Mouse (Mus musculus): ENCODE measurements around the gene Xiap. TPM values are rescaled to one million over a fixed set of nuclear protein-coding genes. Genes with fewer than 3 reads are reported as not detected.
"Not testable (repeated sequence)": the region's sequence is repeated elsewhere in the genome, so short reads cannot be mapped to it uniquely, and the experiment has no call there.

Xiap gene
- polyA plus RNA-seq (2015; fragmentation: Nextera tagmentation; extraction: Ambion mirVana), result 10.4 and 11.9 TPM in 2 replicates

- Histone ChIP-seq H3K4me1 (replicated peaks) (no peaks in the 10 kb centered on the region), H3K9ac (replicated peaks) (no peak within 1 kb of the TSS), H3K4me3 (replicated peaks) (no peak within 1 kb of the TSS), H3K27me3 (no peaks in the 10 kb centered on the region), H3K4me2 (replicated peaks) (no peak within 1 kb of the TSS), H3K36me3 (no peaks in the 10 kb centered on the region), H3K9me3 (no peaks in the 10 kb centered on the region), H3K27ac (no peak within 1 kb of the TSS)
- 88% methylated on average over 5 of the region's 5 CpGs for WGBS
- no peak for ATAC-seq
These were observed at the start of gene Xiap for GRCm38 (mm10) chrX:42059282-42060068. TSS of gene Xiap (plus strand) at chrX:42059679.

DNA sequence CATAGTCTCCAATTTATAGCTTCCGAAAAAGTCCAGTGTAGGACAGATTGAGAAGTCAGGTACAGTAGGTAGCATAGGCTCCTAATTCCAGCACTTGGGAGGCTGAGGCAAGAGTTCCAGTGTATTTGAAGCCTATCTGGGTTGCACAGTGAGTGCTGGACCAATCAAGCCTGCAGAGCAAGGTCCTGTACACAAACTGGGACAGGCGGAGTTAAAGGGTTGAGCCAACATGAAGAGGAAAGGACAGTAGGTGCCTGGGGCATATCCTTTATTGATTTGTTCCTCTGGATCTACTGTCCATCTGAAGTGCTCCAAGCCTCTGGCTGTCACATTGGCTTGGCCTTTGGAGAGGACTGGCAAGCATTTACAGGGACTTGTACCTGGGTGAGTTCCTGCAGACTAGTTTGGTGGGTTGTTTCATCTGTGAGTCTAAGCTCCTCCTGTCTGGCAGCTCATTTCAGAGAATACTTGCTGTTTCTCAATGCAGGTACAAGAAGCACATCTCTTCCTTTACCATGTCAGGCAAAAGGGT, 46.7 kb upstream of the Xiap start:
- no peak for ATAC-seq

GRCm38 (mm10) chrX:42013776-42014175, 45.7 kb upstream of the Xiap start:
- Histone ChIP-seq H3K9me3 (no peaks in the 10 kb centered on the region), H3K9ac (replicated peaks) (no peak overlapping the region), H3K4me2 (replicated peaks) (no peak overlapping the region), H3K27ac (no peak overlapping the region), H3K4me1 (replicated peaks) (no peaks in the 10 kb centered on the region), H3K4me3 (replicated peaks) (no peak overlapping the region), H3K27me3 (no peaks in the 10 kb centered on the region), H3K36me3 (no peaks in the 10 kb centered on the region)
- ATAC-seq, result no peak
- WGBS, result 78% methylated on average over 3 of the region's 3 CpGs

More for the DNA sequence above, 46.7 kb upstream of the Xiap start:
- no peaks in the 10 kb centered on the region for H3K4me1 ChIP-seq (replicated peaks)
- H3K4me2 ChIP-seq (replicated peaks), result no peak overlapping the region
- no peak overlapping the region for H3K9ac ChIP-seq (replicated peaks)
- no peak overlapping the region for H3K4me3 ChIP-seq (replicated peaks)
- no peak overlapping the region for H3K27ac ChIP-seq
- WGBS, result 95% methylated on average over 2 of the region's 2 CpGs
- H3K9me3 ChIP-seq, result no peaks in the 10 kb centered on the region
- H3K27me3 ChIP-seq, result no peaks in the 10 kb centered on the region
- no peaks in the 10 kb centered on the region for H3K36me3 ChIP-seq

DNA sequence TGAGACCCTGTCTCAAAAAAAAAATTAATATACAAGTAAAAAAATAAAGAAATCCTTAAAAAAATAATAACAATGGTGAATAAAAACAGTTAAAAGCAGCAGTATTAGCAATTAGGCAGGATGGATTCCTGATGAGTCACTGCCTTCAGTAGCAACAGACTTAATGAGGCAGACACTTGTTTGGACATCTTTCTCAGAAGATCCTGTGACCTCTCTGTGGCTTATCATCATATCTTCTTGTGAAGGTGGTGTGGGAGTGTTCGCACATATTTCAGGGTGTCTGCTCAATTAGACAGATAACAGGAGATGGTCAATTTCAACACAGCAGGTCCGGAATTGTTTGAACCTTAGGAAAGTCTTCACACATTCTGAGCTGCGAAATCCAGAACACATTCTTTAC, 45.0 kb upstream of the Xiap start:
- ATAC-seq, result no peak
- H3K4me1 ChIP-seq (replicated peaks), result no peaks in the 10 kb centered on the region
- H3K4me2 ChIP-seq (replicated peaks), result no peak overlapping the region
- no peak overlapping the region for H3K9ac ChIP-seq (replicated peaks)
- no peak overlapping the region for H3K4me3 ChIP-seq (replicated peaks)
- H3K27ac ChIP-seq, result no peak overlapping the region
- H3K27me3 ChIP-seq, result no peaks in the 10 kb centered on the region
- WGBS, result 84% methylated on average over 3 of the region's 3 CpGs
- H3K36me3 ChIP-seq, result no peaks in the 10 kb centered on the region
- H3K9me3 ChIP-seq, result no peaks in the 10 kb centered on the region

GRCm38 (mm10) chrX:42018030-42018429, 41.4 kb upstream of the Xiap start:
- no peaks in the 10 kb centered on the region for H3K36me3 ChIP-seq
- H3K9ac ChIP-seq (replicated peaks), result no peak overlapping the region
- H3K27me3 ChIP-seq, result no peaks in the 10 kb centered on the region
- no peak overlapping the region for H3K4me3 ChIP-seq (replicated peaks)
- no peak overlapping the region for H3K4me2 ChIP-seq (replicated peaks)
- WGBS, result 71% methylated on average over 1 of the region's 1 CpGs
- no peaks in the 10 kb centered on the region for H3K9me3 ChIP-seq
- no peak overlapping the region for H3K27ac ChIP-seq
- H3K4me1 ChIP-seq (replicated peaks), result no peaks in the 10 kb centered on the region
- ATAC-seq, result no peak

- H3K4me2 ChIP-seq (replicated peaks), result no peak overlapping the region
- H3K4me3 ChIP-seq (replicated peaks), result no peak overlapping the region
- H3K9ac ChIP-seq (replicated peaks), result no peak overlapping the region
- H3K9me3 ChIP-seq, result no peaks in the 10 kb centered on the region
- H3K4me1 ChIP-seq (replicated peaks), result no peaks in the 10 kb centered on the region
- no peak overlapping the region for H3K27ac ChIP-seq
- ATAC-seq, result no peak
- no peaks in the 10 kb centered on the region for H3K27me3 ChIP-seq
- no peaks in the 10 kb centered on the region for H3K36me3 ChIP-seq
- WGBS, result 70% methylated on average over 2 of the region's 2 CpGs
These were observed 40.0 kb upstream of the Xiap start for GRCm38 (mm10) chrX:42019441-42019840.

DNA sequence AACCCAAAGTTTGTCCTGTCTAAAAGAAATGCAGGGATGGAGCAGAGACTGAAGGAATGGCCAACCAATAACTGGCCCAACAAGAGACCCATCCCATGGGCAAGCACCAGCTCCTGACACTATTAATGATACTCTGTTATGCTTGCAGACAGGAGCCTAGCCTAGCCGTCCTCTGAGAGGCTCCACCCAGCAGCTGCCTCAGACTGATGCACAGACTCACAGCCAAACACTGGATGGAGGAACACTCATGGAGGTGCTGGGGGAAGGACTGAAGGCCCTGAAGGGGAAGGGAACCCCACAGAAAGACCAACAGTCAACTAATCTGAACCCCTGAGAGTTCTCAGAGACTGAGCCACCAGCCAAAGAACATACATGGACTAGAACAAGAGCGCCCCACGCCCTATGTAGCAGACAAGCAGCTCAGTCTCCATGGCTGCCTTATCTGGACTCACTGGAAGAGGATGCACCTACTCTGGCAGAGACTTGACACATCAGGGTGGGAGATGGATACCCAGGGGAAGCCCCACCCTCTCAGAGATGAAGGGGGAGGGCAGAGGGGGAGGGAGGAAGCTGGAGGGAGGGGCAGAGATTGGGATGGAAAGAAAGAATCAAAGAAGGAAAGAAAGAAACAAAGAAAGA, 33.6 kb upstream of the Xiap start:
- H3K4me3 ChIP-seq (replicated peaks); H3K27ac ChIP-seq; H3K9me3 ChIP-seq; H3K4me1 ChIP-seq (replicated peaks); H3K36me3 ChIP-seq; H3K9ac ChIP-seq (replicated peaks); ATAC-seq; H3K27me3 ChIP-seq; H3K4me2 ChIP-seq (replicated peaks): not testable (repeated sequence)
- 85% methylated on average over 2 of the region's 3 CpGs for WGBS

- H3K27ac ChIP-seq; H3K4me1 ChIP-seq (replicated peaks); H3K4me2 ChIP-seq (replicated peaks); ATAC-seq; H3K27me3 ChIP-seq; H3K36me3 ChIP-seq; H3K4me3 ChIP-seq (replicated peaks); H3K9me3 ChIP-seq; H3K9ac ChIP-seq (replicated peaks): not testable (repeated sequence)
- 79% methylated on average over 2 of the region's 2 CpGs for WGBS
These were observed 32.5 kb upstream of the Xiap start for GRCm38 (mm10) chrX:42026981-42027380.

GRCm38 (mm10) chrX:42033111-42033693, 26.3 kb upstream of the Xiap start:
- H3K27me3 ChIP-seq, result no peaks in the 10 kb centered on the region
- 34% methylated on average over 8 of the region's 8 CpGs for WGBS
- H3K4me1 ChIP-seq (replicated peaks), result no peaks in the 10 kb centered on the region
- no peak overlapping the region; the same call in 1 of the 2 replicates for H3K4me2 ChIP-seq (replicated peaks)
- no peaks in the 10 kb centered on the region for H3K9me3 ChIP-seq
- no peak overlapping the region for H3K9ac ChIP-seq (replicated peaks)
- H3K27ac ChIP-seq, result no peak overlapping the region
- H3K4me3 ChIP-seq (replicated peaks), result no peak overlapping the region
- H3K36me3 ChIP-seq, result no peaks in the 10 kb centered on the region
- ATAC-seq, result peak; percentile 83

DNA sequence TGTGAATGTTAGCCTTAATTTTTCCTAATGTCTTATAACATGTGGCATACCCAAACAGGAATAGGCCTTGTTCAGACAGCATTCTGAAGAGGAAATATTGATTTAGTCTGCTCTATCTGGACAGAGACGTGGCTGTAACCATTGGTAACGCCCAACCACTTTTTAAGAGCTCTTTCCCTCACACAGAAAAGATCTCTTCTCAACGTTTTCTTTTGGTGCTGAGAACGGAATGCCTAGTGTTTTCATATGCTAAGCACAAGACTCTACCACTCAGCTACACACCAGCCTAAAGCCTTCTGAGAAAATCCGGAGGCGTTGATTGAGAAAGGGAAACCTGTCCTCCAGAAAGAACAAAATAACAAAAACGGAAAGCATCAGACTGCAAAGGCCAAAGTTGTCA, 25.6 kb upstream of the Xiap start:
- no peak overlapping the region for H3K4me2 ChIP-seq (replicated peaks)
- no peaks in the 10 kb centered on the region for H3K27me3 ChIP-seq
- H3K9me3 ChIP-seq, result no peaks in the 10 kb centered on the region
- H3K4me3 ChIP-seq (replicated peaks), result no peak overlapping the region
- H3K36me3 ChIP-seq, result no peaks in the 10 kb centered on the region
- 51% methylated on average over 7 of the region's 7 CpGs for WGBS
- 0 out of 2 replicates have a peak, but pooled peaks have one; percentile 34 for ATAC-seq
- H3K27ac ChIP-seq, result no peak overlapping the region
- no peaks in the 10 kb centered on the region for H3K4me1 ChIP-seq (replicated peaks)
- H3K9ac ChIP-seq (replicated peaks), result no peak overlapping the region

DNA sequence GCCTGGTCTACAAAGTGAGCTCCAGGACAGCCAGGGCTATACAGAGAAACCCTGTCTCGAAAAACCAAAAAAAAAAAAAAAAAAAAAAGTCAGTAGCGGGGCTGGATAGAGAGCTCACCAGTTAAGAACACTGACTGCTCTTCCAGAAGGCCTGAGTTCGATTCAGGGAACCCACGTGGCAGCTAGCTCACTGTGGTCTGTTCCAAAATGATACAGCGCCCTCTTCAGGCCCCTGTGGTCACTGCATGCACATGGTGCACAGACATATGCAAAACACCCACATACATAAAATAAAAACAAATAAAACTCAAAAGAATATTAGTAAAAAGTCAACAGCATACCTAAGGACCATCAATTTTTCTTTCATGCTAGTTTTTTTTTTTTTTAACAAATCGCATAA, 20.0 kb upstream of the Xiap start:
- H3K27ac ChIP-seq, result no peak overlapping the region
- no peaks in the 10 kb centered on the region for H3K27me3 ChIP-seq
- no peaks in the 10 kb centered on the region for H3K36me3 ChIP-seq
- ATAC-seq, result no peak
- H3K4me1 ChIP-seq (replicated peaks), result no peaks in the 10 kb centered on the region
- no peak overlapping the region for H3K4me2 ChIP-seq (replicated peaks)
- no peaks in the 10 kb centered on the region for H3K9me3 ChIP-seq
- no peak overlapping the region for H3K9ac ChIP-seq (replicated peaks)
- H3K4me3 ChIP-seq (replicated peaks), result no peak overlapping the region
- 79% methylated on average over 5 of the region's 6 CpGs for WGBS

GRCm38 (mm10) chrX:42044935-42045334, 14.5 kb upstream of the Xiap start:
- no peaks in the 10 kb centered on the region for H3K27me3 ChIP-seq
- no peak for ATAC-seq
- WGBS, result 82% methylated on average over 7 of the region's 7 CpGs
- no peak overlapping the region for H3K27ac ChIP-seq
- no peak overlapping the region for H3K9ac ChIP-seq (replicated peaks)
- no peaks in the 10 kb centered on the region for H3K9me3 ChIP-seq
- no peak overlapping the region for H3K4me3 ChIP-seq (replicated peaks)
- no peaks in the 10 kb centered on the region for H3K36me3 ChIP-seq
- no peak overlapping the region for H3K4me2 ChIP-seq (replicated peaks)
- no peaks in the 10 kb centered on the region for H3K4me1 ChIP-seq (replicated peaks)

Data from midbrain, embryonic 13.5 days (tissue).